In genomic region chr1:165119011-165119726, GRCm38 (mm10) we compare ENCODE assay signal across 12 mouse cellular contexts. TPM values are rescaled to one million over a fixed set of nuclear protein-coding genes. Genes with fewer than 3 reads are reported as not detected.
DNase-seq lines count a peak whose midpoint lies in the region; ATAC-seq lines count a peak whose summit lies in the region.
"Had no signal": no experiment of that assay in that cellular context is flagged by ENCODE, and none has a peak within 500 bp of the region (broad histone marks: within the 10 kb centered on the region; RNA-seq: fewer than 3 reads in every experiment).

No protein-coding gene starts in this region.

- H3K27ac ChIP-seq in intestine, embryonic 14.5 days (ENCODE audit: low read depth): 0 out of 2 replicates have a peak overlapping the region, but pooled peaks have one; percentile 16
- no peak overlapping the region for H3K27ac ChIP-seq in intestine, embryonic 15.5 days
- no peak overlapping the region for H3K27ac ChIP-seq in hindbrain, embryonic 14.5 days
- H3K27ac ChIP-seq: neural tube, embryonic 13.5 days had no signal

- H3K4me2 ChIP-seq in intestine, embryonic 14.5 days (ENCODE audit: low read length): no peak overlapping the region
- no peak overlapping the region for H3K4me2 ChIP-seq in intestine, embryonic 15.5 days (replicated peaks)
- peak overlapping the region; percentile 38; the same call in 1 of the 2 replicates for H3K4me2 ChIP-seq in hindbrain, embryonic 14.5 days (replicated peaks)

- no peak overlapping the region for H3K4me3 ChIP-seq in intestine, embryonic 14.5 days (ENCODE audit: low read depth, low read length)
- no peak overlapping the region for H3K4me3 ChIP-seq in intestine, embryonic 15.5 days (replicated peaks)
- H3K4me3 ChIP-seq in hindbrain, embryonic 14.5 days (replicated peaks; ENCODE audit: low read length): no peak overlapping the region
- H3K4me3 ChIP-seq: neural tube, embryonic 13.5 days had no signal

- no peaks in the 10 kb centered on the region for H3K27me3 ChIP-seq in intestine, embryonic 14.5 days (replicated peaks; ENCODE audit: control insufficient read depth, insufficient read depth, low read length)
- no peaks in the 10 kb centered on the region for H3K27me3 ChIP-seq in intestine, embryonic 15.5 days (replicated peaks)
- peaks cover 5% of the 10 kb centered on the region; the same call in 1 of the 2 replicates for H3K27me3 ChIP-seq in hindbrain, embryonic 14.5 days (ENCODE audit: control insufficient read depth, insufficient read depth, low read length)

- no peak for ATAC-seq in intestine, embryonic 14.5 days (replicated peaks; ENCODE audit: low FRiP score, low TSS enrichment, low read depth)
- no peak for ATAC-seq in intestine, embryonic 15.5 days
- ATAC-seq in hindbrain, embryonic 14.5 days (ENCODE audit: low FRiP score): no peak
- no peak for ATAC-seq in cerebellum, adult (ENCODE audit: insufficient number of reproducible peaks, low FRiP score, low TSS enrichment)

- peaks cover 8% of the 10 kb centered on the region for H3K4me1 ChIP-seq in intestine, embryonic 14.5 days (replicated peaks; ENCODE audit: control insufficient read depth, insufficient read depth, low read length)
- H3K4me1 ChIP-seq in intestine, embryonic 15.5 days (replicated peaks): no peaks in the 10 kb centered on the region
- H3K4me1 ChIP-seq in hindbrain, embryonic 14.5 days (replicated peaks; ENCODE audit: control insufficient read depth, insufficient read depth, low read length): peaks cover 7% of the 10 kb centered on the region; the same call in 1 of the 2 replicates

- H3K9ac ChIP-seq in intestine, embryonic 14.5 days (ENCODE audit: low read length): no peak overlapping the region
- no peak overlapping the region for H3K9ac ChIP-seq in intestine, embryonic 15.5 days
- no peak overlapping the region for H3K9ac ChIP-seq in hindbrain, embryonic 14.5 days

- no peak for DNase-seq in intestine, embryonic 14.5 days (ENCODE audit: low spot score)
- peak; percentile 49 for DNase-seq in testis, postnatal 14 days (ENCODE audit: low spot score)
- DNase-seq in testis, postnatal 10 days (ENCODE audit: low spot score): no peak
- no peak for DNase-seq in hindbrain, embryonic 14.5 days (ENCODE audit: low spot score)
- DNase-seq in ovary, postnatal 36 days (ENCODE audit: low spot score): no peak
- DNase-seq: adrenal gland, adult 8-10 months; kidney, adult 2 months; lung, postnatal 36 days had no signal

- WGBS in intestine, embryonic 14.5 days: 67% methylated on average over 15 of the region's 15 CpGs
- WGBS in intestine, embryonic 15.5 days: 73% methylated on average over 15 of the region's 15 CpGs
- 58% methylated on average over 15 of the region's 15 CpGs for WGBS in hindbrain, embryonic 14.5 days

- H3K36me3 ChIP-seq in intestine, embryonic 14.5 days (ENCODE audit: control insufficient read depth, insufficient read depth, low read length): no peaks in the 10 kb centered on the region
- no peaks in the 10 kb centered on the region for H3K36me3 ChIP-seq in intestine, embryonic 15.5 days
- no peaks in the 10 kb centered on the region for H3K36me3 ChIP-seq in hindbrain, embryonic 14.5 days (replicated peaks; ENCODE audit: control insufficient read depth, insufficient read depth)
- H3K36me3 ChIP-seq: G1E; neural tube, embryonic 13.5 days had no signal

- H3K9me3 ChIP-seq in intestine, embryonic 14.5 days (ENCODE audit: control insufficient read depth, low read length): no peaks in the 10 kb centered on the region
- H3K9me3 ChIP-seq in intestine, embryonic 15.5 days: no peaks in the 10 kb centered on the region
- H3K9me3 ChIP-seq in hindbrain, embryonic 14.5 days (ENCODE audit: control insufficient read depth, low read length): no peaks in the 10 kb centered on the region
- H3K9me3 ChIP-seq: G1E; neural tube, embryonic 13.5 days had no signal

RNA-seq across cellular contexts. Expression of gene Tbx19, which starts 41.4 kb away (rescaled TPM):
- polyA plus RNA-seq in intestine, embryonic 14.5 days (2014; fragmentation: Nextera tagmentation; extraction: Ambion mirVana): 0.08 TPM in 1 of 2 replicates, not detected in the other
- not detected in 2 replicates for polyA plus RNA-seq in intestine, embryonic 15.5 days (2015; fragmentation: Nextera tagmentation; extraction: Ambion mirVana)
- not detected in 2 replicates for polyA plus RNA-seq in hindbrain, embryonic 14.5 days (2014; fragmentation: Nextera tagmentation; extraction: Ambion mirVana)
- polyA plus RNA-seq: G1E; kidney, adult 2 months; neural tube, embryonic 13.5 days had no signal
